Mouse (Mus musculus): ENCODE measurements around the gene March10. TPM values are rescaled to one million over a fixed set of nuclear protein-coding genes. Genes with fewer than 3 reads are reported as not detected.

March10 gene
- total RNA-seq, 2 experiments from 2014 or later, result 2.0 to 3.8 TPM

DNA sequence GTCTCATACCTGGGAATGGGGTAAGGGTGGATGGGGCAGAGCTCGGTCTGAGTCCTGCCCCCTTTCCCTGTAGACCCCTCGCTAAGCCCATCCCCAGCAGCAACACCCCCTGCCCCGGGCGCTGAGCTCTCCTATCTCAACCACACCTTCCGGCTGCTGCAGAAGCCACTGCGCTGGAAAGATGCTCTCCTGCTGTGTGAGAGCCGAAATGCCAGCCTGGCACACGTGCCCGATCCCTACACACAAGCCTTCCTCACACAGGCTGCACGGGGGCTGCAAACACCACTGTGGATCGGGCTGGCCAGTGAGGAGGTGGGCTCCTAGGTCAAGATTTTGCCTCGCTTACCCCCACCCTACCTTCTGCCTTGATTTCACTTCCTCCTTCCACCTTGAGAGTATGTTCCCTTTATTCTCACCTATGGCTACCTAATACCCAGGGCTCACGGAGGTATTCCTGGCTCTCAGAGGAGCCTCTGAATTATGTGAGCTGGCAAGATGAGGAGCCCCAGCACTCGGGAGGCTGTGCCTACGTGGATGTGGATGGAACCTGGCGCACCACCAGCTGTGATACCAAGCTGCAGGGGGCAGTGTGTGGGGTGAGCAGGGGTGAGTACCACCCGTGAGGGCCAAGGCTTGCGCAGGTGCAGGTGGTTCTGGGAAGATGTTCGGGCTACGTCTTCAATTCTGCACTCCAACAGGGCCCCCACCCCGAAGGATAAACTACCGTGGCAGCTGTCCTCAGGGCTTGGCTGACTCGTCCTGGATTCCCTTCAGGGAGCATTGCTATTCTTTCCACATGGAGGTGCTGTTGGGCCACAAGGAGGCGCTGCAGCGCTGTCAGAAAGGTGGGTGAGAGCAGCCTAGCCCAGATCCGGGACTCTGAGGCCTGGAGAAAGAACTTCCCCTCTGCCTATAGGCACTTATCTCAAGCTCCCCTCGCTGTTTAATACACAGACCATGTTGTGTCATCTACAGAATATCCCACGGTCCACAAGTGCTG, 109.1 kb downstream of the March10 start:
- Histone ChIP-seq H3K4me3 (peak overlapping the region; percentile 28), H3K27ac (peak overlapping the region; percentile 40)
- DNase-seq (ENCODE audit: extremely low spot score in 1 of 2, low spot score in 2 of 2), result peak; percentile 82 to 87
- peak; percentile 93 for TF ChIP-seq CTCF (IDR thresholded peaks at IDR 0.05)
- intact Hi-C loops (cut with DNase I), result loop anchor here (1.0 to 10.0 kb wide), 3 partner anchors 245 to 667 kb away; no protein-coding TSS in a partner anchor

- Histone ChIP-seq H3K4me3 (no peak overlapping the region), H3K27ac (no peak overlapping the region)
- TF ChIP-seq CTCF (IDR thresholded peaks at IDR 0.05), result peak; percentile 63
- DNase-seq (ENCODE audit: extremely low spot score in 1 of 2, low spot score in 2 of 2), result peak in 1 of 2 experiments; percentile 14
- intact Hi-C loops (cut with DNase I), result loop anchor here (5.0 to 10.0 kb wide), 2 partner anchors 247 to 670 kb away; no protein-coding TSS in a partner anchor
Measured at GRCm38 (mm10) chr11:105345284-105345683, 111.3 kb downstream of the March10 start.

- DNase-seq (ENCODE audit: extremely low spot score in 1 of 2, low spot score in 2 of 2), result no peak
- no peak overlapping the region for H3K4me3 ChIP-seq
- TF ChIP-seq CTCF (IDR thresholded peaks at IDR 0.05), result no peak
- intact Hi-C loops (cut with DNase I), result no loop called here
- H3K27ac ChIP-seq, result no peak overlapping the region
Measured at GRCm38 (mm10) chr11:105338596-105339390, 117.7 kb downstream of the March10 start.

DNA sequence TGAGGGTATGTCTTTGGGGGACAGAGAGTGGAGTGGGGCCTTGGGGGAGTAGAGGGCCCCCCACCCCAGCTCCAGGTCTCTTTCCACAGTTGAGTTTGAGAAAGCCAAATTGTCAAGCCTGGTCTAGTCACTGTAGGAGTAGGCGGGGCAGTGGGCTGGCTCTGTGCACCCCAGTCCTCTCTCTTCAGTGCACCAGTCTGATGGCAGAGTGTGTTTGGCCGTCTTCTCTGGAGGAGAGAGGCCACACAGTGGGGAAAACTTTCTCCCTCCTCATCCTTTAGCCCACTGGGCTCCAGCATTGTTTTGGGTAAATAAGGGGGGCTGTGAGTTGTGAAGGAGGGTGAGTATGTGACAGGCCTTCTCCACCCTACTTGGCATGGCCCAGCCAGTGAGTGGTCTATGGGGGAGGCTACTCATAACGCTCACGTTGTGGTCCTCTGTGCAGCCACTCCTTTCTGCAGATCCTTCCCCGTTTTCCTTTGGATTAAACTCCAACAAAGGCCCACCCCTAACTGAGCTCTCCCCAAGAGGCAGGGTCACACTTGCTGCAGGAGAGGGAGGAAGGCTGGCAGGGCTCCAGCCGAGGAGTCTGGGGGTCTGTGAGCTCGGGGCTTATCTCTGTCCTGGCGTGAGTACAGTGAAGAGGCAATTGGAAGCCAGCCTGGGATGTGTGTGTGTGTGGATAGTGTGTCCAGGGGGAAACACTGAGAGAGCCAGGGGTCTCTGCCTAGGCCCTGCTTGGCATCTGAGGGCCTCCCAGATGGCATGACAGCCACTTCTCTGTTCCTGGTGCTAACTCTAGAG, 122.5 kb downstream of the March10 start:
- Histone ChIP-seq H3K4me3 (no peak overlapping the region), H3K27ac (no peak overlapping the region)
- intact Hi-C loops (cut with DNase I), result no loop called here
- DNase-seq (ENCODE audit: extremely low spot score in 1 of 2, low spot score in 2 of 2), result no peak
- TF ChIP-seq CTCF (IDR thresholded peaks at IDR 0.05), result no peak

- peak; percentile 55 to 74 for DNase-seq (ENCODE audit: extremely low spot score in 1 of 2, low spot score in 2 of 2)
- TF ChIP-seq CTCF (IDR thresholded peaks at IDR 0.05), result peak; percentile 63
- Histone ChIP-seq H3K27ac (no peak overlapping the region), H3K4me3 (no peak overlapping the region)
- intact Hi-C loops (cut with DNase I), result no loop called here
Measured at GRCm38 (mm10) chr11:105332468-105332867, 124.1 kb downstream of the March10 start.

DNA sequence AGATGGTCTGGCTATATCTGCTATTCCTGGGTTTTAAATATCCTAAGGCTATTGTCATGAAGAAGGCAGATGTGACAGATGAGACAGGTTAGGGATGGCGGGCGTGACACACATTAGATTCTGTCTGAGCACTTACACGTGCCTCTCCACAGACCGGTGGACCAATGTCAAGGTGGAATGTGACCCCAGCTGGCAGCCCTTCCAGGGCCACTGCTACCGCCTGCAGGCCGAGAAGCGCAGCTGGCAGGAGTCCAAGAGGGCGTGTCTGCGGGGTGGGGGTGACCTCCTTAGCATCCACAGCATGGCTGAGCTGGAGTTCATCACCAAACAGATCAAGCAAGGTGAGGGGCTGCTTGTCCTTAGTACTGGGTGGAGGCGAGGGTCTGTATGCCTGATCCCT, 124.8 kb downstream of the March10 start:
- no peak for DNase-seq (ENCODE audit: extremely low spot score in 1 of 2, low spot score in 2 of 2)
- no peak for TF ChIP-seq CTCF (IDR thresholded peaks at IDR 0.05)
- Histone ChIP-seq H3K27ac (no peak overlapping the region), H3K4me3 (no peak overlapping the region)
- intact Hi-C loops (cut with DNase I), result no loop called here

DNA sequence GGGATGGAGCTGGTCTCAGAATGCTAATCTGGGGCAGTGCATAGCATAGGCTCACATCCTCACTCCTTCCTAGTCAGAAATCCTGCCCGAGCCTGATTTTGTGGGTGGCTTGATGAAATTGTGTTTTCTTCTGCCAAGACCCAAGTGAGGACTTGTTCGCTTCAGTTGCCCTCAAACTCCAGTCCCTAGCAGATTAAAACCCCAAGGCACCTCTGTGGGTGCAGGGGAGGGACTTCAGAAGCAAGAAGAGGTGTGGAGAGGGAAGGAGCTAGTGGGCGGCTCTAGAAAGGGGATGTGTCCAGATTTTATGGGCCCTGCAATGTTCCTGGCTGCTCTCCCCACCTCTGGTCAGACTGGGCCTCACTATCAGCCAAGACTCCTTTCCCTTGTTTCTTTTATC, 125.4 kb downstream of the March10 start:
- no peak for DNase-seq (ENCODE audit: extremely low spot score in 1 of 2, low spot score in 2 of 2)
- H3K27ac ChIP-seq, result no peak overlapping the region
- intact Hi-C loops (cut with DNase I), result no loop called here
- TF ChIP-seq CTCF (IDR thresholded peaks at IDR 0.05), result no peak
- no peak overlapping the region for H3K4me3 ChIP-seq

- no peak overlapping the region for H3K4me3 ChIP-seq
- intact Hi-C loops (cut with DNase I), result no loop called here
- no peak for TF ChIP-seq CTCF (IDR thresholded peaks at IDR 0.05)
- DNase-seq (ENCODE audit: extremely low spot score in 1 of 2, low spot score in 2 of 2), result no peak
- no peak overlapping the region for H3K27ac ChIP-seq
Measured at GRCm38 (mm10) chr11:105329962-105330361, 126.6 kb downstream of the March10 start.

GRCm38 (mm10) chr11:105327101-105327500, 129.4 kb downstream of the March10 start:
- intact Hi-C loops (cut with DNase I), result no loop called here
- no peak for TF ChIP-seq CTCF (IDR thresholded peaks at IDR 0.05)
- no peak overlapping the region for H3K4me3 ChIP-seq
- no peak for DNase-seq (ENCODE audit: extremely low spot score in 1 of 2, low spot score in 2 of 2)
- no peak overlapping the region for H3K27ac ChIP-seq

GRCm38 (mm10) chr11:105323530-105323929, 133.0 kb downstream of the March10 start:
- Histone ChIP-seq H3K27ac (no peak overlapping the region), H3K4me3 (no peak overlapping the region)
- no peak for DNase-seq (ENCODE audit: extremely low spot score in 1 of 2, low spot score in 2 of 2)
- intact Hi-C loops (cut with DNase I), result no loop called here
- TF ChIP-seq CTCF (IDR thresholded peaks at IDR 0.05), result no peak

DNA sequence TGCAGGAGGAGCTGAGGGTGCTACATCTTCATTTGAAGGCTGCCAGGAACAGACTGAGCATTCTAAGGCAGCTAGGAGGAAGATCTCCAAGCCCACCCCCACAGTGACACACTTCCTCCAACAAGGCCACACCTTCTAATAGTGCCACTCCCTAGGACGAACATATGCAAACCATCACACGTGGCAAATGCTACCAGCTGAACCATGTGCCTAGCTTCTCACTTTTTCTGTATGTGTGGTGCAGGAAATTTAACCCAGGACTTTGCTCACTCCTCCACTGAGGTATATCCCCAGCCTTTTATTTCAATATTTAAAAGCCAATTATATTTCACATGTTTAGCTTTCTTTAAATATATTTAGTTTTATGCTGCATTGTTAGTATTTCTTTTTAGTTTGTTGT, 135.4 kb downstream of the March10 start:
- intact Hi-C loops (cut with DNase I), result no loop called here
- no peak for DNase-seq (ENCODE audit: extremely low spot score in 1 of 2, low spot score in 2 of 2)

More for the DNA sequence above, 135.4 kb downstream of the March10 start:
- TF ChIP-seq CTCF (IDR thresholded peaks at IDR 0.05), result no peak
- Histone ChIP-seq H3K27ac (no peak overlapping the region), H3K4me3 (no peak overlapping the region)
